Mouse (Mus musculus) C2C12 (cell line): ENCODE measurements around the gene Ece2. TPM values are rescaled to one million over a fixed set of nuclear protein-coding genes. Genes with fewer than 3 reads are reported as not detected.

ENCODE experiments used
- H3K27me3 ChIP-seq: one replicate; pipeline ENCODE4 v1.6.1; 2011; ENCODE audit not compliant: control insufficient read depth, insufficient read depth, insufficient read length
- H3K36me3 ChIP-seq: one replicate; pipeline ENCODE4 v1.6.1; 2011; ENCODE audit not compliant: control insufficient read depth, insufficient read depth
- H3K4me3 ChIP-seq: one replicate; pipeline ENCODE4 v1.5.1; 2011; ENCODE audit warnings: mild to moderate bottlenecking, control low read depth; ENCODE audit not compliant: poor library complexity, insufficient read depth, severe bottlenecking
- H3K79me2 ChIP-seq: one replicate; pipeline ENCODE4 v1.6.1; 2011; ENCODE audit not compliant: control insufficient read depth, insufficient read depth
- H3K79me3 ChIP-seq: one replicate; pipeline ENCODE4 v1.6.1; 2011; ENCODE audit warnings: low read depth, control low read depth
- H3ac ChIP-seq: one replicate; pipeline ENCODE3; 2011; ENCODE audit warnings: low read depth; ENCODE audit not compliant: control insufficient read depth, insufficient read length
- CEBPB ChIP-seq: IDR thresholded peaks from one replicate; pipeline ENCODE4 v1.6.1; 2011; ENCODE audit warnings: low read depth, mild to moderate bottlenecking, control low read depth, moderate library complexity
- CTCF ChIP-seq: IDR thresholded peaks from one replicate; pipeline ENCODE4 v1.5.1; 2011; ENCODE audit not compliant: control insufficient read depth, insufficient read depth, insufficient read length
- FOSL1 ChIP-seq: IDR thresholded peaks from one replicate; pipeline ENCODE4 v1.8.0; 2011; ENCODE audit warnings: mild to moderate bottlenecking, low read length; ENCODE audit not compliant: poor library complexity, insufficient read depth, severe bottlenecking
- MAX ChIP-seq: IDR thresholded peaks from one replicate; pipeline ENCODE4 v1.6.1; 2011; ENCODE audit warnings: mild to moderate bottlenecking, control low read depth
- MYOD1 ChIP-seq: IDR thresholded peaks from one replicate; pipeline ENCODE4 v1.6.1; 2011; ENCODE audit warnings: low read depth; ENCODE audit not compliant: control insufficient read depth, insufficient read length
- MYOG ChIP-seq: IDR thresholded peaks from one replicate; pipeline ENCODE4 v1.6.1; 2011; ENCODE audit not compliant: control insufficient read depth, insufficient read length; ENCODE audit errors: extremely low read depth
- USF1 ChIP-seq: IDR thresholded peaks from one replicate; pipeline ENCODE4 v1.6.1; 2011; ENCODE audit warnings: low read depth, mild to moderate bottlenecking, control low read depth, moderate library complexity
- long read RNA-seq, 2 experiments: library from polyadenylated mRNA; unstranded; transcript quantifications; one replicate each; pipeline ENCODE4 v2.0.0; 2019 to 2020
- polyA plus RNA-seq: library from polyadenylated mRNA; unstranded; fragments of >200 nt; fragmentation: generic; extraction: Trizol; gene quantifications from one replicate; pipeline ENCODE4 v1.2.1, GENCODE M21; 2012; ENCODE audit warnings: missing spikeins

Ece2 gene
- 5.0 TPM for polyA plus RNA-seq
- long read RNA-seq, experiment 1, partial matches to known transcripts, result 3 of 5 reads
- long read RNA-seq, experiment 1, other reads (novel, unspliced or antisense), result 2 of 5 reads
- long read RNA-seq, experiment 2, transcript Ece2-202 (19 exons, 2,495 nt), result major isoform, 7 of 44 reads
- long read RNA-seq, experiment 2, transcript Ece2-201 (19 exons, 3,152 nt), result major isoform, 7 of 44 reads
- long read RNA-seq, experiment 2, partial matches to known transcripts, result 11 of 44 reads
- long read RNA-seq, experiment 2, other reads (novel, unspliced or antisense), result 19 of 44 reads

DNA sequence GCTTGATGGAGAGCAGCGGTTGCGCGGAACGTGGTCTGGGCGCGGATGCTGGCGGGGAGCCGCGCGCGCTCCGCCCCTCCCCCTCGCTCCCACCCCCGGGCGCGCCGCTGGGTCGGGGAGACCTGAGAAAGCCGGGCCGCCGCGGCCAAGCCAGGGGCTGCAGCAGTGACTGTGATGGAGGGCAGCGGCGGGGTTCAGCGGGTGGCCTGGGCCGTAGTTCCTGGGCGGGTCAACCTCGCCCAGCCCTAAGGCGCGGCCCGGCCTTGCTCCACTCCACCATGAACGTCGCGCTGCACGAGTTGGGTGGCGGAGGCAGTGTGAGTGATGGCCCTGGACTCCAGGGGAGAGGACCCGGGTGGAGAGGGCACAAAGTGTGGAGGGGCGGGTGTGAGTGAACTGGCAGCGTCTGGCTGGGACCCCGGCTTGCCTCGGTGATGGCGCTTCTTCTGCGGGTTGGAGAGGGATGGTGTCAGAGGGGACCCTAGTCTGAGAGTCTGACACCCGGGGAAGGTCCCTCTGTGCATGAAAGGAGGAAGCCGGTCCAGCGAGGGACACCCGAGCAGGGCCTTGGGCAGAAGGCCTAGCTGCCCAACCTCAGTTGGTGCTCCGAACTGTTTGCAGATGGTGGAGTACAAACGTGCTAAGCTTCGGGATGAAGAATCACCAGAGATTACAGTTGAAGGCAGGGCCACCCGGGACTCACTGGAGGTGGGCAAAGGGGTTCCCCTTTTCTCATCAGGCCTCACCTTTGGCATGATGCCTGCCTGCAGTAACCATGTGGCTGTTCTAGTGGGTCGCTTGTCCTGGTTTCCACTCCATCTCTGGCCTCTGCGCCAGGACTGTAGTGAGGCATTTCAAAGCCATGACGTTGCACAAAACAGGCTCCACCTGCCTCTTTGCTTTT, at the start of gene Ece2:
Gene Ece2, plus strand, starts transcription at position 98 of the 904 bp plus-strand sequence.
- Histone ChIP-seq H3K27me3 (no peaks in the 10 kb centered on the region), H3K79me3 (no peaks in the 10 kb centered on the region), H3ac (peak within 1 kb of the TSS; percentile 86), H3K79me2 (no peaks in the 10 kb centered on the region), H3K36me3 (peaks cover 6% of the 10 kb centered on the region), H3K4me3 (peak within 1 kb of the TSS; percentile 34)
- TF ChIP-seq MAX (peak; percentile 7), MYOD1 (no peak)

- no peak for TF ChIP-seq CTCF
- TF ChIP-seq USF1, result no peak
- no peak for TF ChIP-seq MYOG
- TF ChIP-seq FOSL1, result no peak
- no peak for TF ChIP-seq CEBPB
- no peak for TF ChIP-seq MYOD1
- no peak for TF ChIP-seq MAX
- no peak within 1 kb of the TSS for H3K4me3 ChIP-seq
- no peaks in the 10 kb centered on the region for H3K36me3 ChIP-seq
- H3K27me3 ChIP-seq, result peaks cover 63% of the 10 kb centered on the region
- peak within 1 kb of the TSS; percentile 25 for H3ac ChIP-seq
- H3K79me2 ChIP-seq, result no peaks in the 10 kb centered on the region
- no peaks in the 10 kb centered on the region for H3K79me3 ChIP-seq
Measured at GRCm38 (mm10) chr16:20589366-20589938, 40.2 kb upstream of the Ece2 start, which contains the start of gene Vwa5b2. TSS of gene Vwa5b2 (plus strand) at chr16:20589471.

DNA sequence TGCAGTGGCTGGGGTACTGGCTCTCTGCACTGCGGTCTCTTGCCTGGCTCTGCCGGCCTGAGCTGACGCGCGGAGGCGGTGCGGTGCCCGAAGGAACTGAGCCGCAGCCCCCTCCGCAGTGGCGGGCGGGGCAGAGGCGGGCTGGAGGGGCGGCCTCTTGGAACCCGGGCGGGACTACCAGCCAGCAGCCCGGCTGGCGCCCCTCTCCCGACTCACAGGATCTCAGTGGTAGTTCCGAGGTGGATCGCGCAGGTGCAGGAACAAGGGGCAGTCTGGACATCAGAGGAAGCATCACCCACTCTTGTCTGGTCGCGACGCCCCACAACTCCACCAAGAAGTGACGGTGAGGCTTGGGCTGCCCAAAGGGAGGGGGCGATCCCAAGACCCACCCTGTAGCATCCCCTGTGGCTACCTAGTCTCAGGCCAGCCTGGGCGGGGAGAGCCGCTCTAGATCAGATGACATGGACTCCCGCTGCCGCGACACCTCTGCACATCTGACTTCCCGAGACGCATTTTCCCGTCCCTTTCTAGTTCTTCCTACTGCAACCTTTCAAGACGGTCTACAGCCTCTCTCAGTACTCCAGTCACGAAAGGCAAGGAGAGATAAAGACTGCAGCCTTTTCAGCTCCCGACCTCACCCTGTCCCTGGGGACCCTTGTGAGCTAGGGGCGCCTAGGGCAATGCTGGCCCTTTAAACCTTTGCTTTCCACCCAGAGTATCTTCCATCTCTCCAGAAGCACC, 39.5 kb upstream of the Ece2 start:
- Histone ChIP-seq H3K79me2 (no peaks in the 10 kb centered on the region), H3K27me3 (peaks cover 68% of the 10 kb centered on the region), H3K36me3 (no peaks in the 10 kb centered on the region), H3K79me3 (no peaks in the 10 kb centered on the region), H3K4me3 (no peak overlapping the region), H3ac (peak overlapping the region; percentile 25)
- TF ChIP-seq MYOG, result no peak
- TF ChIP-seq CTCF, result no peak

DNA sequence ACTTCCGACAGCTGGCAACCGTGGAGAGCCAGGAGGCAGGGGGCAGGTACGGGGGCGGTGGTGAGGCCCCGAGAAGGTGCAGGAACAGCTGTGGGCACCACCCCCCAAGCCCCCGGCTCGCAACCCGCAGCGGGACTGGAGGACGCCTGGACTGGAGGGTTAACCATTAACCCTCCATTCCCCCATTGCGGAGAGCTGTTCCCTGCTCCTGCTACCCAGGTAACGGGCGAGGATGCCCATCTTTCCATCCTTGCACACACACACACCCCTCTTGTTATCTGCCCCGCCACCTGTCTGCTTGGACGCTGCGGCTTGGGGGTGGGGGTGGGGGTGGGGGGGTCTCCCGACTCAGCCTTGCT, 39.0 kb upstream of the Ece2 start:
- no peak overlapping the region for H3ac ChIP-seq
- H3K27me3 ChIP-seq, result peaks cover 71% of the 10 kb centered on the region
- no peak overlapping the region for H3K4me3 ChIP-seq
- TF ChIP-seq CEBPB, result no peak
- TF ChIP-seq MYOD1, result no peak
- TF ChIP-seq FOSL1, result no peak
- no peak for TF ChIP-seq MAX
- TF ChIP-seq CTCF, result no peak
- TF ChIP-seq MYOG, result no peak
- TF ChIP-seq USF1, result no peak
- H3K79me3 ChIP-seq, result no peaks in the 10 kb centered on the region
- no peaks in the 10 kb centered on the region for H3K79me2 ChIP-seq
- H3K36me3 ChIP-seq, result no peaks in the 10 kb centered on the region

GRCm38 (mm10) chr16:20591076-20591705, 38.4 kb upstream of the Ece2 start:
- no peaks in the 10 kb centered on the region for H3K79me2 ChIP-seq
- H3K79me3 ChIP-seq, result no peaks in the 10 kb centered on the region
- peaks cover 76% of the 10 kb centered on the region for H3K27me3 ChIP-seq
- no peaks in the 10 kb centered on the region for H3K36me3 ChIP-seq
- no peak overlapping the region for H3ac ChIP-seq
- TF ChIP-seq CEBPB, result no peak
- no peak for TF ChIP-seq MYOG
- TF ChIP-seq FOSL1, result no peak
- no peak for TF ChIP-seq MYOD1
- TF ChIP-seq USF1, result no peak
- no peak for TF ChIP-seq CTCF
- TF ChIP-seq MAX, result no peak
- H3K4me3 ChIP-seq, result no peak overlapping the region
